Mouse (Mus musculus) adrenal gland, postnatal 4 days (tissue): ENCODE measurements around the gene Gabarapl1. TPM values are rescaled to one million over a fixed set of nuclear protein-coding genes. Genes with fewer than 3 reads are reported as not detected.
A peak's percentile ranks its signal among the peaks of the same experiment; 100 is the strongest.

Experiments
- DNase-seq, 2 experiments: peaks; one replicate each; pipeline ENCODE4 v3.0.0; 2021 to 2022; ENCODE audit warnings: low spot score in 2 of 2, mixed read lengths in 2 of 2
- total RNA-seq, 2 experiments: library from RNA; stranded (reverse); gene quantifications; 2 replicates each; pipeline ENCODE4 v1.2.3; 2021

Gene Gabarapl1
- total RNA-seq, 2 experiments from 2014 or later: 135 to 141 TPM

GRCm38 (mm10) chr6:129534627-129535190 is 1.7 kb downstream of the Gabarapl1 start:
- DNase-seq: no peak

DNA sequence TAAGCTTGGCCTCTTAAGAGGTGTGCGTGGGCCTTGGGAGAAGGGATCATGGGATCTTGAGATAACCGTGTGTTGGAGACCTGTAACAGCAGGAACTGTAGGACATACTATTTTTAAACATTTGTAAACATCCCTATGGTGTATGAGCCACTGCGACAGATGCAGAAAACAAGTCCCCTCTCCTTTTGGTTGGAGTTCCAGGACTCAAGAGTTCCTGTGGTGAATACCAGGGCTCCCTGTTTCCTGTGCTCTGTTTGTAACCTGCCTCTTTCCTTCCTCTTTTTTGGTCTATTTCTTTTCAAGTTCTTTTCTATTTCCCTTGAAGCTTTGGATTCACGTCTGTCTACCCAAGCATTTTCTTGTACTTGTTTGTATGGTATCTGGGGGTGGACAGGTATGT is 2.8 kb downstream of the Gabarapl1 start:
- no peak for DNase-seq

- no peak for DNase-seq
Measured at GRCm38 (mm10) chr6:129538555-129538954, 5.6 kb downstream of the Gabarapl1 start.

DNA sequence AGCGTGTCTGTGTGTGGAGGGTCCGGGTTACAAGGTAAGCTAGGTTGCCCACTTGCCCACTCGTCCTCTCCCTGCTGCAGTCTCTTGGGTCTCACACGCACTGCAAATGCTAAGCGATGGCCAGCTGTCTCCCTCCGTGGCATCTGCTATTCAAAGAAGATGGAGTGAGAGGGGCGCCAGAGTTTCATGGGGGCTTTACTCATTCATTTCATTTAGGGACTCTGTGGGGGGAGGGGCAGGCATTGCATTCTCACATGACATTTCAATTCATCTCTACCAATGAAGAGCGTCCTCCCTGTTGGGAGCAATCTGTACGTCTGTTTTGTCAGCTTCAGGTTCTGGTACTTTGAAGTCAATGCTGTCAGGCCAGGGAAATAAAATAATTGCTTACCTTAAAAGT is 9.0 kb downstream of the Gabarapl1 start:
- DNase-seq: no peak

GRCm38 (mm10) chr6:129542540-129542939 is 9.6 kb downstream of the Gabarapl1 start:
- DNase-seq: no peak

GRCm38 (mm10) chr6:129543709-129544606 is 11.0 kb downstream of the Gabarapl1 start:
- DNase-seq: peak in 1 of 2 experiments; percentile 19

- no peak for DNase-seq
Measured at GRCm38 (mm10) chr6:129547277-129547676, 14.3 kb downstream of the Gabarapl1 start.

DNA sequence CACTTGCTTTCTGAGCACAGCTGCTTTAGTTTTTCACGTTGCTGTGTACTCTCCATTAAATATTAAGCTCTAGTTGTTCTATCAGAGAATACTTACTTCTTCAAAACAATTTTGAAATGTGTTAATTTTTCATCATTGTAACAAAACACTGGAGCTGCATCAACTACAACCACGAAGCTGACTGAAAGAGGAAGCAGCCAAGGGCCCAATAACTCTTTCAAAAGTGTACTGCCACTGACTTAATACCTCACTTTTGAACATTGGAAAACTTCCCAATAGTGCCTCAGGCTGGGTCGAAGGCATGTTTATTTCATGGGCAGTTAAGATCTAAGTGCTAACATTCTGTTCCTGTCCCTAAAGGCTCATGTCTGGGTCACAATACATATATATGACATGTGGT is 15.0 kb downstream of the Gabarapl1 start:
- DNase-seq: no peak

GRCm38 (mm10) chr6:129557298-129558023 is 24.5 kb downstream of the Gabarapl1 start:
- DNase-seq: no peak

DNA sequence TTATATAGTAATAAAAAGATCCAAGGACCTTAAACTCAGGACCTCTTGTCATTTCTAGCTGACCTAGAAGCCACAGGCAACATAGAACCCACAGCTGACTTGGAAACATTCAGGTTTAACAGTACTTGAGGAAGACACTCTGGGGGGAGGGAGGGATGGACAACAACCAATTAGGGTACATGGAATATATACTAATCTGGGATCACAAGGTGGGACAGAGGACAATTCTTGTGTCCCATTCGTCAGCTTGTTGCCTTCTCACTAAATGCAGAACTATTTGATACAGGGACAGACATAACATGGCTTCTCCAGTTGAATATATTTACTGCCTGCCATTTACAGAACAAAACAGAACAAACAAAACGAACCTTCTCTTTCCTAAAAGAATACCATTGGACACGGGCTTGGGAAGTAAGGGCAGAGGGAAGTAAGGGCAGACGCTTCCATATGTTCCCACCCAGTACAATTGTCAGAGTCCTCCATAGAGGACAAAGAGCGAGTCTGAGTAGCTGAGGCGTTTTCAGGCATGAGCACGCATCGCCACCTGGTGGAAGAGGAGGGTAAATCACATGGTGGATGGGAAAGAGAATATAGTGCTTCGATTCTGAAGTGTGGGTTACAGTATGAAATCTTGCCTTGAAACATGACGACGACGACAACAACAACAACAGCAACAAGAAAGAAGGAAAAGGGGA is 26.1 kb downstream of the Gabarapl1 start:
- DNase-seq: peak in 1 of 2 experiments; percentile 37

- DNase-seq: no peak
Measured at GRCm38 (mm10) chr6:129559641-129560027, 26.7 kb downstream of the Gabarapl1 start.

DNA sequence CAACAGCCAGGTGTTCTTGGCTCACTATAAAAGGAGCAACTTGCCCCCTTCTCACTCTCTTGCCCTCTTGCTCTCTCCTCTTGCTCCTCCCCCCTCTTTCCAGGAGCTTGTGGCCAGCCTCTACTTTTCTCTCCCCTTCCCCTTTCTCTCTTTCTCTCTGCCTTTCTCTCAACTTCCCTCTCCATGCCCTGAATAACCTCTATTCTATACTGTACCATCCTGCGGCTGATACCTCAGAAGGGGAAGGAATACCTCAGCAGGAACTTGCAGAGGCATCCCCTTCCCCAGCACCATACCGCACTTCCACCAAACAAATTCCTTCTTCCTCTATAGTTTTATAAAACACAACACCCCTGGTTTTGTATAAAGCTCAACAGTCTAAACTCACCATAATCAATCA is 32.3 kb downstream of the Gabarapl1 start:
- no peak for DNase-seq

DNA sequence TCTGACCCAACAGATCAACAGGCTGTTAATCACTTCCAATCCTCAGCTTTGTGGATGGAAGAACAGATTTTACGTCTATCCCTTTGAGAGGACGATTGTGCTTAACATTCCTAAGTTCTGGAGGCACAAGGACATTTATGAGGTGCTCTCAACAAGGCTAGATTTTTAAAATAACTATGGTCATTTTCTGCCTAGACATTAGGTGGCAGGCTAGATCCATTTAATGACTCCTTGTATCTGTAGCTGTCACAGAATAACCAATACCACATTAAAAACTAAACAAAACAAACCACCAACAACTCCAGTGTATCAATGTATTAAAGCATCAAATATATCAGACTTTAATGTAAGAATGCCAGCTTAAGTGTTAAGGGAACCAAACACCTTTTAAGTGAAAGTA is 42.4 kb downstream of the Gabarapl1 start:
- no peak for DNase-seq

DNA sequence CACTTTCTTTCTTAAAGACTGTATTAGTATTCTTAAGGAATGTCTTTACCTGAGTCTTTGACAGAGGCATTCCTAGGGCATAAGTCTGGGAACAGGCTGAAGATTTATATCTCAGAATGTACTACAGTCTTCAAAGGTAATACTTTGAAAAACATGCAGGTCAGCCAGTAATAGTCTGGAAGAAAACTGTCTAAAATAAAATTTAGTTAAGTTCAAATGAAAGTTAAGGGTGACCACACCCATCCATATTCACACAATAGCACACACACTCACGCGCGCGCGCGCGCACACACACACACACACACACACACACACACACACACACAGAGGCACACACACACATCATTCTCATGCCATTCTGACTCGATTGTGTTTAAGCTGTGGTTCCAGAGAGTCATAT is 44.6 kb downstream of the Gabarapl1 start, which contains the start of gene Klre1:
Gene Klre1, plus strand, starts transcription at position 301 of the 400 bp plus-strand sequence.
- DNase-seq: no peak

GRCm38 (mm10) chr6:129581274-129581673 is 48.3 kb downstream of the Gabarapl1 start:
- DNase-seq: no peak

GRCm38 (mm10) chr6:129581896-129582295 is 48.9 kb downstream of the Gabarapl1 start:
- no peak for DNase-seq

GRCm38 (mm10) chr6:129583014-129583413 is 50.1 kb downstream of the Gabarapl1 start:
- no peak for DNase-seq

DNA sequence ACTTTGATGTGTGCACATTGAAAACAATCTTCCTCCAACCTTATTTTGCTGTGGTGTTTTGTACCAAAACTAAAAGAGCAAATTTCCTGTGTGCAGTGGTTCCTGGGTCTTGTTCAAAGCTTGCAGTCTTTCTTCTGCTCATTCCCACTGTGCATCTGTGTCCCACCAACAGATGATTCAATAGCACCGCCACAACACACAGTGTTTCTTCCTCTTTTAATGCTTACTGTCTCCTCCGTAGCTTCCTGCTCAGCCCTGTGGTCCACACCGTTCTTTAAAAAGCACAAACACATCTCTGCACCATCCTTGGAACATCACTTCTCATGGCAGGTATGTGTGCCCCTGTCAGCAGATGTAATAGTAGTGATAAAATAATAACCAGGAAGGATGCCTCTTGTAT is 58.5 kb downstream of the Gabarapl1 start, which contains the start of gene Klrd1:
Gene Klrd1, plus strand, starts transcription at position 275 of the 400 bp plus-strand sequence.
- DNase-seq: no peak
